Mouse (Mus musculus) right cerebral cortex, postnatal 36 days (tissue): ENCODE data around the gene Dab2.
A peak's percentile ranks its signal among the peaks of the same experiment; 100 is the strongest.

Experiments
- DNase-seq, 2 experiments: peaks; one replicate each; pipeline ENCODE4 v3.0.0; 2022; ENCODE audit warnings: low spot score in 2 of 2, mixed read lengths in 1 of 2

The Dab2 gene

DNA sequence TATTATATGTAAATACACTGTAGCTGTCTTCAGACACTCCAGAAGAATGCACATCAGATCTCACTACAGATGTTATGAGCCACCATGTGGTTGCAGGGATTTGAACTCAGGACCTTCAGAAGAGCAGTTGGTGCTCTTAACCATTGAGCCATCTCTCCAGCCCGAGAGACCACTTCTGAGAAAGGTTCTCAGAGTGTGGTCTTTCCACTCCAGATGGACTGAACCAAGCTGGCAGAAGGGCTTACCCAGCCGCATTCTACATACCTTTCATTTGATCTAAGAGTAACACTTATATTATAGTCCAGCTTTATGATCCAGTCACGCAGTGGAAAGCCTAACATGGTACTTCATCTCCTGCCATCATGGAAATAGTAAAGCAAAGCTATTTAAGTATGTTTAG, 92.3 kb downstream of the Dab2 start:
- no peak for DNase-seq

- no peak for DNase-seq
Observed at GRCm38 (mm10) chr15:6393624-6394023, 94.0 kb downstream of the Dab2 start.

DNA sequence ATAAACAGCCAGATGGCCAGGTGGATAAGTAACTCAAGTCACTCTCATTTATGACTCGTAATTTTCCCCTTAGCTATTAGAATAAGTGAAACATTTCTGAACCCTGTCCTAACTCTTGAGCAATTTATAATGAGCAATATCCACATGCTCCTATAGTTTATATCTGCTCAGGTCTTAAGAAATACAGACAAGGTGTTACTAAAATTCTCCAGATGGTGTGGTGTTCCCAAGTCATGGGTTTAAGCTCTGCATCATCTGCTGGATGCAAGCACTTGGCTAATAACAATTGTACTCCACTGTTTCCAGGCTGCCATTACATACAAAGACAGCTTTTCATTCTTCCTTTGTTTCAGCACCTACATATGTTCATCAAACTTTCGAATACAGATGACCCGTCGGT, 98.6 kb downstream of the Dab2 start:
- no peak for DNase-seq

GRCm38 (mm10) chr15:6398881-6399280, 99.3 kb downstream of the Dab2 start:
- no peak for DNase-seq

DNA sequence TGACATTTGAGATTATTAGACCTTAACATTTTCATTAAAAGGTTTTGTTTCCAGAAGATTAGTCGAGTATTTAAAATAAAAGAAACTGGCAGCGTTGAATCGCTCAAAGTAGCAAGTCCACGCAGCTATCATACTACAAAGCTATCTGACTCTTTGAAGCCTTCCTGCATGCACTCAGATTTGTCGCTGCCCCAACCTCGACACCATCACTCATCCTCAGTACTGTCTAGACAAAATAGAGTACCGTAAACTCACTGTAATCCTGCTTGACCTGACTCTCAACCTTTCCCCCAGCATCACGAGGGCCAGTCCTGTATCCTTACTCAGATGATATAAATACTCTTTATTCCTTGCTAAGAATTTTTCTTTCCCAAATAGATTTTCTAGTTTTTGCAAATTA, 100.5 kb downstream of the Dab2 start:
- DNase-seq, result no peak

DNA sequence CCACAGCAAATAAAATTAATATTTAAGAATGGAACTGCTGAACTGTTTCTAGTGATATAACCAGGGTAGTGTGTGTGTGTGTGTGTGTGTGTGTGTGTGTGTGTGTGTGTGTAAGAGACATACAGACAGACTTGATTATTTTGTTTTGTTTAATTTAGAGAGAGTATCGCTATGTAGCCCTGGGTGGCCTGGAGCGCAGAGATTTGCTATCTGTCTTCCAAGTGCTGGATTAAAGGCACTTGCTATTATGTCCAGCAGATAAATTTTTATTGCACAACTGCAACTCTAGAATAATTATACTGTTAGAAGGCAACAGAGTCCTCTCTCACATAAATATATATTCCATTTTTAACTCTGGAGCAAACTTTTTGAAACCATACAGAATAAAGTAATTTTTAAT, 102.8 kb downstream of the Dab2 start:
- DNase-seq, result no peak

DNA sequence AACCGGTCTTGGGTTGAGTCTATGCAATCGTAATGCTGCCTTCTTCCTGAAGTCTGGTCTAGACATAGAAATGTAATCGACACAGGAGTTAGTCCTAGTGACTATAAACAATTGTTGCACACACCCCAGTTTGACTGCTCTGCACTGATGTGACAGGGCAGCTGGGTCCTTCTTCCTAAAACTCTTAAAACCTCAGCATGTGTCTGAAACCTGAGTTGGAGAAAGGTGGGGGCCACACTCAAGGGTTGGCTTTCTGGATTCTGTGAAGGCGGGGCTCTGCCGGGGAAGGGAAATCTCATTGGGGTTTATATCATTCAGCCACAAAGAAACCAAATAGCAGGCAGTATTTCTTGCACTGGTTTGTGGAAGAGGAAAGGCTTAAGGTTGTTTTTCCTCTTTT, 104.6 kb downstream of the Dab2 start:
- no peak for DNase-seq

GRCm38 (mm10) chr15:6406771-6407170, 107.2 kb downstream of the Dab2 start:
- DNase-seq, result no peak

GRCm38 (mm10) chr15:6409031-6409430, 109.4 kb downstream of the Dab2 start:
- DNase-seq, result no peak

GRCm38 (mm10) chr15:6410161-6410560, 110.6 kb downstream of the Dab2 start:
- DNase-seq, result no peak

DNA sequence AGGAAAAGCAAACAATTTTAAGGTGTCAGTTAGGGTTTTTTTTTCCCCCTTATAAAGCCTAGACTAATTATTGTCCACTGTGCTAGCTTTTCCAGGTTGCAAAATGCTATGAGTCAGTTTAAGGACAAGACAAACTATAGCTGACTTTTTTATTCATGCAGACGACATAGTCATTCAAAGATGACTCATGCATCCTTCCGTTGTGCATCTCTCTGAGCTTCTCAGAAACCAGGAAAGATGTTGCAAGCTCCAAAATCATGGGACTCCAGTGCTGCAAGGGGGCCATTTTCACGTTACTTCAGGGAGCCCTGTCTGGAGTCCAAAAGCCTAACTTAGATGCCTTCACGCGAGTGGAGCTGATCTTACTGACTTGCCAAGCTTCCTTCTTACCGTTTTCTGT, 111.7 kb downstream of the Dab2 start:
- DNase-seq, result no peak

GRCm38 (mm10) chr15:6415317-6415716, 115.7 kb downstream of the Dab2 start:
- DNase-seq, result no peak

- DNase-seq, result no peak
Observed at GRCm38 (mm10) chr15:6431777-6432176, 132.2 kb downstream of the Dab2 start.

DNA sequence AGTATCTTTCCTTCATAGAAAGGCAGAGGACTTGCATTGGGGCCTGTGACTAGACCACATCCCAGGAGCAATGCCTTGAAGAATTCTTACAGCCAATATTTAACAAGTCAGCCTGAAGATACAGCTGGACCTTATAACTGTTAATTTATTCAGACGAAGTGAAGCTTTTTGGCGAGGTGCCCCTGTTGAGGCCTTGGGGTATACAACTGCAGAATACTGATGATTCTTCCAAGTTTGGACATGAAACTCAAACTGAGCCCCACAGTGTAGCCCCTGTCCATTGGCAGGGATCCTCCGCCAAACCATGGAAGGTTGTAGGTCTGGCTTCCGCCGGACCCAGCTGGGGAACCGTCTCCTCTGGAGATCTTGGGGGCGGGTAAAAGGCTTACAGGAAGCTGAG, 132.8 kb downstream of the Dab2 start:
- DNase-seq, result no peak

- DNase-seq, result no peak
Observed at GRCm38 (mm10) chr15:6435281-6435680, 135.7 kb downstream of the Dab2 start.

DNA sequence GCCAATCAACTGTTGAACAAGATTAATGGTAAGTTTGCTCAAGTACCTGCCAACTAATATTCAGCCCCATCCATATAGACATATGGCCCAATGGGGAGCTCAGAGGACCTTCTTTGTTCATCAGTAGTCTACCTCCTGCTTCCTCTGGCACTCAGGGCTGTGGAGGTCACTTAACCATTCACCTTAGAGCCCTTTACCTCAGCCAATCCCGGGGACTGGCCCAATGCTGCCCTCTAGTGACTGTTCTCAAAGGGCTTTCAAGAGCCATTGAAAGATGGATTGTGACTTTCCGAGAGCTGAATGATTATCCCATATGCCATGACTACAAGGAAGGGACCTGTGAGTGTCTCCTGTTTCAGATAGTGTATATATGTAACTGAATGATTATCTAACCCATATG, 136.2 kb downstream of the Dab2 start:
- peak in 1 of 2 experiments; percentile 6 for DNase-seq

DNA sequence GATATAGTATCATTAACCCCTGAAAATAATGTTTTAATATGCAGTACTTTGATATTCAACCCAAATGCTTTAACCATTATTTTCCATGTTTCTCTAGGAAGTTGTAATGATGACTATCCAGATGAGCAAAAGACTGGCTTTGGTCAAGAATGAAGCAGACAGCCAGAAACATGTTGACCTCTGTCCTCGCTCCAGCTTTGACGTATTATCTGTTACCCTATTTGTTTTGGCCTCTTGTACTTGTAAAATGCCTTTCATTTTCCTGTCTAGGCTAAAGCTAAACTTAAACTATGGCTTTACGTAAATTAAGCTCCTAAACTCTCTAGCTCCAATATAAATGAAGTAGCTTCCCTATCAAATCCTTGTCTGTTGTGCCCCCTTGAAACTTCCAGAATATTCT, 139.1 kb downstream of the Dab2 start:
- no peak for DNase-seq

- DNase-seq, result no peak
Observed at GRCm38 (mm10) chr15:6444452-6444851, 144.9 kb downstream of the Dab2 start.

GRCm38 (mm10) chr15:6445135-6445534, 145.5 kb downstream of the Dab2 start, which contains the start of gene C9:
Gene C9, plus strand, starts transcription at chr15:6445327.
- DNase-seq, result no peak

GRCm38 (mm10) chr15:6446181-6446580, 146.6 kb downstream of the Dab2 start:
- DNase-seq, result no peak

DNA sequence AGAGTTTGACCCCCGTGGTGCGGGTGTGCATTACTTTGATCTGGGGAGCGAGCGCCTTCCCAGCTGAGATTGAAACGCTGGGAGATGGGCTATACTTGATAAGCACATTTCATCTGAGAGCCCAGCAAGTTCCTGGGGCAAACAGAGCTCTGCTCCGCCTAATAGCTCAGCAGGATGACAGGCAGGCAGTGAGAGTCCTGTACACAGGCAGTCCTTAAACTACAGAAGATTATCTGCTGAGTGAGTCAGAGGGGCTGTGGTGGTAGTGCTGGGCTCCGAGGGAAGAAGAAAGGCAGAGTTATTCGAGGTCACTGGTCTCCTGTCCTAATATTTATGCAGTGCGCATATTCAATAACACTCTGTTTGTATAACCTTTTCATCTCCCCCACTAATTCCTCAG, 149.3 kb downstream of the Dab2 start:
- no peak for DNase-seq

DNA sequence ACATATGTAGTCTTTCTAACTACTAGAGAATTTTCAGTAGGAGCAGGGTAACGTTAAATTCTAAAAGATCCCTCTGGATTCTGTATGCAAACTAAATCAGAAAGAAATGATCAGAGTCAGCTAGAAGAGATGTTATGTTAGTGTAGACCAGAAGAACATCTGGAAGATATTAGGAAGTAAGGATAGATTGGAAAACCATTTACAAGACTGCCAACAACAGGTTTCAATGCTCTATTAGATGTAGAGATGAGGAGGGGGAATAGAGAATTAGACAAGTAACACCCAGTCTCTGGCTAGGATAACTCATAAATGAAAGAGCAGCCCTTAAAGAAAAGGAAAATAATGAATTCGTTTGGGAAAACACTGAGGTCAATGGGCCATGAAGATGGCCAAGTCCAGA, 154.9 kb downstream of the Dab2 start:
- DNase-seq, result no peak

DNA sequence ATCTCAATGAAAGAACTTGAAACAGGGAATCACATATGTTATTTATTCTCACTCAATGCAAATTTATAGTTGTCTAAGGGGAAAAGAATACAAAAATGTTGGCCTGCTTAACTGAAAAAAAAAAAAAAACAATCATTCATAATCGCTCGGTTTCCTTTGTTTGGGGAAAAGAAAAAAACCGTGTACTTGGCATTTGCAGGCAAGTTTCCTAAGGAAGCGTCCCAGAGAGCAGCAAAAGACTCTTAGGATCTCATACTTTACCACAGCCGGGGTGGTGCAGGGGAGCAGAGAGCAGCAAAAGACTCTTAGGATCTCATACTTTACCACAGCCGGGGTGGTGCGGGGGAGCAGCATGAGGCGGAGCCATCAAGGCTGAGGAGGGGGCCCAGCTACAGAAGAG, 161.8 kb downstream of the Dab2 start:
- no peak for DNase-seq

DNA sequence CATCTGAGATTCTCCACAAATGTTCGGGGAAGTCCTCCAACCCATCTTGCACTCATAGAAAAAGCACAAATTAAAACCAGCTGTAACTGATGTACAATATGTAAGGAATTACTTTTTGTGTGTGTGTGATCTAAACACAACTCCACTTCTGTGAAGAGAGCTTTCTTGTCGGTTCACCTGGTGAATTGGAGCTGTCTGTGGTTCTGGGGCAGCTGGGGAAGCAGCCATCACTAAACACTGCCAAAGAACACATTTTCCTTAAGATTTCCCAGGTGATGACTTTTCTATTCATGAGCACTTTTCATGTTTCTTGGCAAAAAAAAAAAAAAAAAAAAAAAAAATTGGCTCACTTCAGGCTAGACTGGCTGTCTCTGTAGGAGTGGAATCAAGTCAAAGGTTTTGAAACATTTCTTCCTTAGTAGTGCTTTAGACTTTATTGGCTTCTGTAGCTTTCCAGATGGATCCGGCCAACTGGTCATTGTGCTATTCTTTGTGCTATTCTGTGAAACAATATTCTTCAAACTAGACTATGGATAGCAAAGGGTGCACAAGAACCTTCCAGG, 163.9 kb downstream of the Dab2 start:
- DNase-seq, result no peak

DNA sequence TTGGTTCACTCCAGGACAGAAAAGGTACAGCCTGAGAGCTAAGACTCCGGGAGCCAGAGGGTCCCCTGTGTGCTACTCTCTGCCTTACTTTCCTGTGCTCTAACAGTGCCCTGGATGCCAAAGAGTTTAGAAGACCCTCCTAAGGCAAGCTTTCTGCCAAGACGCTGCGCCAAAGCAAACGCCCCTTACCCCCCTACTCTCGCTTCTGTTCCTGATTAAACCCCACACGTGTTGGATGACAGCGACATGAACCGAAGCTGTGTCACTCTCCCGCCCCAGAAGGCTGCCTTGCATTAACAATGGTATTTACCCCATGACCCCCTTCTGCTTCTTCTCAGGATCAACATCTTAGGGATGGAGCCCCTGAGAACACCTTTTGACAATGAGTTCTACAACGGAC, 167.4 kb downstream of the Dab2 start:
- no peak for DNase-seq
